Mouse (Mus musculus): ENCODE data around the gene Esrrb. TPM values are rescaled to one million over a fixed set of nuclear protein-coding genes. Genes with fewer than 3 reads are reported as not detected.

Gene Esrrb
- total and polyA plus RNA-seq, 3 experiments = 0.23 to 0.35 (median 0.26) TPM

- no peak for DNase-seq
Measured at GRCm38 (mm10) chr12:86422166-86422910, 61.4 kb downstream of the Esrrb start.

DNA sequence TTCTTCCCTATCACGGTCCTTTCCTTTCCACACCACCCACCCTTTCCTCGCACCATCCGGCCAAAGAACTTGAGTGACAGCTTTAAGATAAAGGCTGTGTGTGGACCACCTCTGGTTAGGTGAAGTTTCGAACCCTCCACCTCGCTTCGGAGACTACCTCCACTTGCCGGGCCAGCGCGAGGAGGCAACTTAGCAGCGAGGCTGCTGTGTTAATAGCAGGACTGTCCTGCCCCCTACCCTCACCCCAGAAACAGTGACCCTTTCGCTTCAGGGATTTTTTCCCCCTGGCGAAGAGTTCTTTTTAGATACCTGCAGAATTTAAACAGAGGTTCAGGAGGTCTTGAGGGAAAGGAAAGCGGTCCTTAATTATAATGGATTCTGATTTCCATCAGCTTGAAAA lies 62.2 kb downstream of the Esrrb start:
- DNase-seq = no peak

GRCm38 (mm10) chr12:86427585-86427984 lies 66.7 kb downstream of the Esrrb start:
- DNase-seq = no peak

DNA sequence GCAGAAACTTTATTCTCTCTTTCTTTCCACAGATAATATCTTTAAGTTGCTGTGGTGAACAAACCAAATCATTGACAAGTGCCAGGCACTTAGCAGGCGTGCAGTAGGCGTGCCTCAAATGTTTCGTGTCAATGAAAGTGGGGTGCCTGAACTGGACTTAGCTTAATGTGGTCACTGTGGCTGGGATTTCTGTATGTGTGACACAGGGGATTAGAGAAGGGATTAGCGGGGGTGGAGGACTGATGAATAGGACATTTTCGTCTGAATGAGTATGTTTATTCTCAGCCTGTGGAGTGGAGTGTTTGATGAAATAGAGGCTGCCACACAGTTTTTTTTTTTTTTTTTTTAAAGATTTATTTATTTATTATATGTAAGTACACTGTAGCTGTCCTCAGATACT lies 70.8 kb downstream of the Esrrb start:
- DNase-seq = no peak

GRCm38 (mm10) chr12:86433371-86433821 lies 72.5 kb downstream of the Esrrb start:
- DNase-seq = peak; percentile 72

GRCm38 (mm10) chr12:86435651-86436050 lies 74.7 kb downstream of the Esrrb start:
- no peak for DNase-seq

DNA sequence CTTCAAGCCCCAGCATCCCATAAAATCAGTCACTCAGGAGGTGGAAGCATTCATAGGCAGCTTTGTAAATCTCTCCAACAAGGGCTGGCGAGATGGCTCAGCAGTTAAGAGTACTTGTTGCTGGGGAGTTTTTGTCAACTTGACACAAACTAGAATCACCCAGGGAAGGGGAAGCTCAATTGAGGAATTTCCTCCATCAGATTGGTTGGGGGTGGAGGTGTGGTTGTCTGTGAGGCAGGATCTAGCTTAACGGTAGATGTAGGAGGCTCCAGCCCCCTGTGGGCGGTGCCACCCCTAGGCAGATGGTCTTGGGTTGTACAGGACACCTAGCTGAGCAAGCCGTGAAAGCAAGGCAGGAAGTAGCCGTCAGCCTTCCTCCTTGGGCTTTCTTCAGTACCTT lies 89.9 kb downstream of the Esrrb start:
- DNase-seq = no peak

DNA sequence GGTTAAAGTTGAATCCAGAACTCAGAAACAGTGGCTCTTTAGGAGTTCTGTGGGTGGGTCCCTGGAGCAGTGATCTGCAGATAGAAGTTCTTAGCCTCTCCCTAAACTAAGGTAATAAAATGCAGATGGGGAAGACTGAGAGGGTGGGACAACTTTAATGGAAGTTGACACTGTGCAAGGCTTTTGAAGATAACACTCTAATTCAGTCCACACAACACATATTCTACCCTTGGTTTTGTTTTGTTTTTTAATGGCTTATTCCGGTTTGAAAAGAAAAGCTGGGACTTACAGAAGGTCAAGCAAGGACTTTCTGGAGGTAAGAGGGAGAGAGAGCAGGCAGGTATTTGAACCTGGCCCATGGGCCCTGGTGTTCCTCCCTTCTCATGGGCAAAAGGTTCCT lies 94.1 kb downstream of the Esrrb start:
- DNase-seq = no peak

DNA sequence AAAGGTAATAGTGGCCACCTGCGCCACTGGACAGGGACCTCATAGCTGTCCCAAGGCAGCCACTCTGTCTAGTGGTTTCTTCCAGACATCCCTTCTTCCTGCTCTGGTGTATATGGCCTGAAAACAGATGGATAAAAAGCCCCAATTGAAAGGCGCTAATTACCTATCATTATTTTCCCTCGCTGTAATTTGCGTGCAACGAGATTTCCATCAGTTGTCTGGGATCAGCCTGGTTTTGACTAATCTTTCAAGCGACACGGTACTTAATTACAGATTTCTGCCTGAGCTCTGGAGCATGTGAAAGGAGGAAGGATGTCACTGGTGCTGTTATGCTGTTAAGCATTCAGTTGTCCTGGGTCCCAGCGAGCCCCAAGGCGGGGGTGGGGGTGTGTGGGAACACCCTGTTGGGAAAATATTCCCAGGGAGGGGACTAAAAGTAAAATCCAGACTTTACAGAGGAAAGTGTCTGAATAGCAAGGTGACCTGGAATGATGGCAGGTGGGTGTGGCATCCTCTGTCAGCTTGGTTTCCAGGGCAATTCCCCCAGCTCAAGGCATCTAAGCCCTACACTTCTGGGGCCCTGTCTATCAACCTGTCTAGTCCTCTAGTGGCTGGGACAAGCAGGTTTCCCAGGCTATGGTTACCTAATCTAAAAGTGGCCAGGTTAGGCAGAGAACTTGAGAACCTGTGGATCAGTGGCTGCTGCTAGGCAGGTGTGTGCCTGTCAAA lies 102.0 kb downstream of the Esrrb start:
- no peak for DNase-seq

DNA sequence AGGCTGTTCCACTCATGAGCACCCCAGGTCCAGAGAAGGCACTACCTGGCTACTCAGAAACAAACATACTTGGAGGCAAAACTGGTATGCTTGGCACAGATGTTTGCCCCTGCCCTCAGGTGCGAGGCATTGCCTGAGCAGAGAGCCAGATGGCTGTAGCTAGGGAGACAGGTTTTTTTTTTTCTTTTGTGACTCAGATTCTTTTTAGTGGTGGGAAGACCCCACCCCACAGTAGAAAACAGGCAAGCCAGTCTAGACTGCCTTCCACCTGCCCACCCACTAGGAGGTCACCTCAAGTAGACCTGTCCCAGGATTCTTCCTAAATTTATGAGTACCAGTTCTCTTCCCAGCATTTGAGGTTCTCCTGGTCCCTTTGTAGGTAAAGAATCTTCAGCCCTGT lies 103.5 kb downstream of the Esrrb start:
- no peak for DNase-seq

DNA sequence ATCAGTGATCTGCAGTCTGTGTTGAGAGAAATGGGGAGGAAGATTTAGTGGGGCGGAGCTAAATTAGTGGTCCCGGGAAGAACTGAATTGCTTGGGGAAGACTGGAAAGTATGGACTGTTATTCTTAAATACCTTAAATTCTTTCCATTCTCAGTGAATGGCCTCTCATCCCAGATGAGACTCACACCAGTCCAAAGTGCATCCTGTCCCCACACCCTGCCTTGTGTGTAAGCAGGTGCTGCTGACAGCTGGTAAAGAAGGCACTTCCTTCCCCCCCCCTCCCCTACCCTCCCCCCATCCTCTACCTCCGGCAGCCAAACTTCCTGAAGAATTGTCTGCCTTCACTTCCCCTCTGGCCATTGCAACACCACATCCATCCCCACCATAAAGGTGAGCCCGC lies 105.3 kb downstream of the Esrrb start:
- DNase-seq = no peak

- no peak for DNase-seq
Measured at GRCm38 (mm10) chr12:86469919-86470318, 109.0 kb downstream of the Esrrb start.

DNA sequence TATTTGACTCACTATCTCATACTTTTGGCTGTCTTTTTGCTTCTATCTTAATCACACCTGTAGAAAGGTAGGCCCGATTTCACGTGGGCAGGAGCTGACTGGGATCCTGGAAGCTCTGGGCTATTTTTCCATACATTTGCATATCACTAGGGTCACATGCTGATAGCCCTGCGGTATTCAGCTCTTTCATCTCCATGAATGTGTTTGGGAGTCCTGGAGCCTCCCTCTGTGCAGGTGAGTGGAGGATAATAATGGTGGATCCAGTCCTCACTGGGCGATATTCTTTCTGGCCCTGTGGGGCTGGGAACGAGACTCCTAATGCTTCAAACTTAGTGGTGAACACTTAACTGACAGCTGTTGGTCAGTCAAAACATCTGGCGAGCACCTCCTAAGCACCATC lies 110.0 kb downstream of the Esrrb start:
- no peak for DNase-seq

DNA sequence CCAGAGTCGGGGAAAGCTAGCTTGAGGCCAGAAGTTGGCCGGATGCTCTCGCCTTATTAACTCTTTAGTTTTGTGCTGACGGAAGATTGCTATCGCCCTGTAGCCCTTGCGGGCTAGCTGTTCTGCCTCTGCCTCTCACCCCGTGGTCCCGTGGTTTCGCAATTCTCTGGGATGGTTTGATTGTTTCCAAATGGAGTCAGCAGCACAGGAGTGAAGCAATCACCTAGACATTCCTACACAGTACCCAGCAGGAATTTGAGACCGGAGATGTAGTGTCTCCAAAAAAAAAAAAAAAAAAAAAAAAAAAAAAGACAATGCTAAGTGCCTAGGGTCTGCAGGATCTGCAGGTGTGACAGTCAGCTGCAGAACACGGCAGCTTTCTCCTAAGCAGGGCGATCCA lies 112.7 kb downstream of the Esrrb start:
- DNase-seq = peak; percentile 14

GRCm38 (mm10) chr12:86475994-86476393 lies 115.1 kb downstream of the Esrrb start:
- DNase-seq = no peak

DNA sequence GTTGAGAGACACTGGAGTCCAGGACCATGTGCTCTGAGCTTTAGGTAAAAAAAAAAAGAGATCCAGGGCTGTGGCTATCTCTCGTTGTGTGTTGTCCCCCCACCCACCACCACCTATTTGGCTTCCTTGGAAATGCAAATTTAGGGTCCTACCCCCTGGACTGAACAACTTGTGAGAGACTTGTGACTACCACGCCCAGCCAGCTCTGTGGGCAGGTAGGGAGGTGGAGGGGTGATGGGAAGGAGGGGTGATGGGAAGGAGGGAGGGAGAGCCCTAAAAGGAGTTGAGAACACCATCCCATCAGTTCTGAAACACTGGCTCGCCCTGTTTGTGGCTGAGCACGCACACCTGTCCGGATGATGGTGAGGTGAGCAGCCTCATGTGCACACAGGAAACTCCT lies 118.0 kb downstream of the Esrrb start:
- no peak for DNase-seq

DNA sequence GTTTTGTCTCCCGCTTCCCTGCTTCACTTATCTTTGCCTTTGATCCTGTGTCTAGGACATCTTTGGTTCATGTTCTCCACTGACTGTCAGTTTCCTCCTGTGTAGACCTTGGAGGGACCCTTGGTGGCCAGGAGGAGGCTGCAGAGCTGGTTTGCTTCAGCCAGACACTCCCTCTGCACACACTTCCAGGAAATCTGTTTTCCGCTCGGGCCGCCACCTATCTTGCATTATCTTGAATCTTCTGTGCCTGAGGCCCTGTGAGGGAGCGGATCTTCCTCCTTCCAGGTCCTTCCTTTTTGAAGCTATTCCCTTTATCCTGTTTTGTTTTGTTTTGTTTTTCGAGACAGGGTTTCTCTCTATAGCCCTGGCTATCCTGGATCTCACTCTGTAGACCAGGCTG lies 121.1 kb downstream of the Esrrb start:
- no peak for DNase-seq

GRCm38 (mm10) chr12:86483413-86483841 lies 122.5 kb downstream of the Esrrb start:
- DNase-seq = peak; percentile 78

GRCm38 (mm10) chr12:86488005-86488404 lies 127.1 kb downstream of the Esrrb start:
- no peak for DNase-seq

- DNase-seq = no peak
Measured at GRCm38 (mm10) chr12:86490052-86490451, 129.1 kb downstream of the Esrrb start.

- peak; percentile 36 for DNase-seq
Measured at GRCm38 (mm10) chr12:86491500-86491899, 130.6 kb downstream of the Esrrb start.

- peak; percentile 28 for DNase-seq
Measured at GRCm38 (mm10) chr12:86492822-86493221, 131.9 kb downstream of the Esrrb start.

DNA sequence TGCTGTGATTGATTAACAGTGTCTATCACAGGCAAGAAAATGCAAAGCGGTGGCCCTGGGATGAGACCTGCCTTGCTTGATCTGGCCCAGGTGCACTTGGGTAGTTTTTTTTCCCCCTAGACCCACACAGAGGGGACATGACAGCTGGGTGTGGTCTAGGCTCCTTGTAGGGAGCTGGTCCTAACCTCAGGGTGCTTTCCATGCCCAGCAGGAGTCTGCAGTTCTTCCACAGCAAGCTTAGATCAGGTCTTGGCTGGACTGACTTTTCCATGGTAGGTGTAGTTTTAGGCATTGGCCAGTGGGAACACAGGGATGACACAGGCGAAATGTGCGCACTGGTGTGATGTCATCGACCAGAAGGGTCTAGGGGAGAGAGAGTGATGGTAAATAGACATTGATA lies 136.2 kb downstream of the Esrrb start:
- DNase-seq = no peak

DNA sequence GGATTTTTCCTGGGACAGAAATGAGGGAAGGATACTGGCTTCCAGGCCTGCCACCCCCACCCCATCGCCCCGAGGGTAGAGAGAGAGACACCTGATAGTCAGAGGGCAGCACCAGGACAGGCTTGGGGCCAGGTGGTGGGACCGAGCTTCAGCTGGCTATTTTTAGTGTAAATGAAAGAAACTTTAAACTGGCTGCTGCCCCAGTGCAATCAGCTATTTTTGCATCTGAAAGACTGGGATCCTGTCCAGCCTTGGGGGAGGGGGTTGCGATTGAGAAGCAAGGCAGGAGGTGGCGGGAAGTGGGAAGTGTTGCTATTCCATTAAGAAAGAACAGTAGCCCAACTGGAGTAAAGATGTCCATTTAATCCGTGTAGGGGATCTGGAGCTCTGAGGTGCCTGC lies 137.8 kb downstream of the Esrrb start:
- DNase-seq = peak; percentile 64
